Mouse (Mus musculus) spleen, adult 2 months (tissue): ENCODE measurements around the gene Tmem238l. TPM values are rescaled to one million over a fixed set of nuclear protein-coding genes. Genes with fewer than 3 reads are reported as not detected.

Experiments
- DNase-seq, 2 experiments: peaks; one replicate each; pipeline versions ENCODE4 v3.0.0 to v3.0.0-alpha.2; 2012 to 2021; ENCODE audit warnings: low spot score in 2 of 2, low read depth in 1 of 2
- H3K27ac ChIP-seq: fragments of 200-500 bp; 2 replicates; pipeline ENCODE4 v1.5.1; 2012; ENCODE audit warnings: low read length, inconsistent platforms; ENCODE audit not compliant: insufficient read depth
- H3K27me3 ChIP-seq: fragments of 200-500 bp; 2 replicates; pipeline ENCODE4 v1.6.1; 2012; ENCODE audit warnings: mild to moderate bottlenecking, moderate library complexity, low read length, inconsistent platforms; ENCODE audit not compliant: control insufficient read depth, insufficient read depth
- H3K36me3 ChIP-seq: fragments of 200-500 bp; 2 replicates; pipeline ENCODE4 v1.6.1; 2012; ENCODE audit warnings: mild to moderate bottlenecking, low read length, inconsistent platforms; ENCODE audit not compliant: control insufficient read depth, insufficient read depth
- H3K4me1 ChIP-seq: fragments of 200-500 bp; 2 replicates; pipeline ENCODE4 v1.6.1; 2011; ENCODE audit warnings: inconsistent platforms; ENCODE audit not compliant: control insufficient read depth, insufficient read depth, insufficient read length
- H3K4me3 ChIP-seq: fragments of 200-500 bp; 2 replicates; pipeline ENCODE4 v1.5.1; 2011; ENCODE audit warnings: mild to moderate bottlenecking, inconsistent platforms; ENCODE audit not compliant: insufficient read depth, insufficient read length; ENCODE audit errors: extremely low read depth
- CTCF ChIP-seq: fragments of 200-500 bp; IDR thresholded peaks from 2 replicates; pipeline ENCODE4 v1.5.1; 2011; ENCODE audit warnings: mild to moderate bottlenecking, inconsistent platforms; ENCODE audit not compliant: insufficient read depth, insufficient read length, insufficient replicate concordance; ENCODE audit errors: extremely low read depth
- POLR2A ChIP-seq: fragments of 200-500 bp; IDR thresholded peaks from 2 replicates; pipeline ENCODE4 v1.6.1; 2011; ENCODE audit warnings: low read depth, low read length, inconsistent platforms
- WGBS: fragments of 180-500 bp; shearing (Covaris S2); methylation state at CpG from one replicate; pipeline ENCODE4 v1.1.7; 2018; 5-methylcytosine and 5-hydroxymethylcytosine counted together
- polyA plus RNA-seq: library from polyadenylated mRNA; depleted of rRNA; stranded (reverse); fragments of >200 nt; gene quantifications from 2 replicates; pipeline ENCODE4 v1.2.3, GENCODE M21; 2012

Tmem238l gene
- polyA plus RNA-seq, 1 experiment: not detected

GRCm38 (mm10) chr11:66975606-66976330, 19.3 kb downstream of the Tmem238l start:
- no peaks in the 10 kb centered on the region for H3K36me3 ChIP-seq
- H3K27me3 ChIP-seq: no peaks in the 10 kb centered on the region
- H3K27ac ChIP-seq: no peak overlapping the region
- no peak for DNase-seq
- H3K4me1 ChIP-seq: no peaks in the 10 kb centered on the region
- TF ChIP-seq POLR2A: no peak
- WGBS: 82% methylated on average over 7 of the region's 7 CpGs
- H3K4me3 ChIP-seq: no peak overlapping the region

GRCm38 (mm10) chr11:66981336-66982115, 25.1 kb downstream of the Tmem238l start:
- no peak overlapping the region for H3K27ac ChIP-seq
- 0 out of 2 replicates have a peak, but pooled peaks cover 4% of the 10 kb centered on the region for H3K4me1 ChIP-seq
- TF ChIP-seq POLR2A (no peak), CTCF (no peak)
- H3K27me3 ChIP-seq: no peaks in the 10 kb centered on the region
- no peak overlapping the region for H3K4me3 ChIP-seq
- WGBS: 83% methylated on average over 15 of the region's 15 CpGs
- no peaks in the 10 kb centered on the region for H3K36me3 ChIP-seq
- no peak for DNase-seq

DNA sequence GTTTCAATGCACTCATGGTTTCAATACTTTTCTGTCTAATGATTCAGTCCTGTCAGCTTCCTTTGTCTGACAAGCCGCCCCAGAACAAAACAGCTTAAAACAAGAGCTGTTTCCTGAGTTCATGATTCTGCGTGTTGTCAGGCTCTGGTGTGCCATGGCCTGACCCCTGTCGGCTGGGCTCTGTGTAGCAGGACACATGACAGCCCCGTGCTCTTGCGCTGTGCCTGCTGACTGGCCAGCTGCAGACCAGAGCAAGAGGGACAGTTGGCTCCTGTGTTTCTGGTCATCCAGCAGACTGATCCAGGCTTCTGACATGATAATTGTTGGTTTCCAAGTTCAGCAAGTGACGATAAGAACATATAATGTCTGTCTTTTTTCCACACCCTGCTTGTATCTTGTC, 26.4 kb downstream of the Tmem238l start:
- Histone ChIP-seq H3K27me3 (no peaks in the 10 kb centered on the region), H3K36me3 (no peaks in the 10 kb centered on the region), H3K4me1 (0 out of 2 replicates have a peak, but pooled peaks cover 4% of the 10 kb centered on the region), H3K4me3 (no peak overlapping the region), H3K27ac (no peak overlapping the region)
- peak in 1 of 2 experiments; percentile 40 for DNase-seq
- 26% methylated on average over 6 of the region's 6 CpGs for WGBS
- TF ChIP-seq CTCF (peak; percentile 46; the same call in 1 of the 2 replicates), POLR2A (no peak)

- 71% methylated on average over 11 of the region's 11 CpGs for WGBS
- DNase-seq: no peak
- Histone ChIP-seq H3K4me1 (0 out of 2 replicates have a peak, but pooled peaks cover 4% of the 10 kb centered on the region), H3K36me3 (no peaks in the 10 kb centered on the region), H3K4me3 (no peak overlapping the region), H3K27me3 (no peaks in the 10 kb centered on the region), H3K27ac (no peak overlapping the region)
- TF ChIP-seq POLR2A (no peak), CTCF (no peak)
Measured at GRCm38 (mm10) chr11:66983422-66984164, 27.2 kb downstream of the Tmem238l start.

GRCm38 (mm10) chr11:66984165-66985135, 28.0 kb downstream of the Tmem238l start:
- Histone ChIP-seq H3K4me1 (0 out of 2 replicates have a peak, but pooled peaks cover 4% of the 10 kb centered on the region), H3K27me3 (no peaks in the 10 kb centered on the region), H3K36me3 (no peaks in the 10 kb centered on the region), H3K4me3 (peak overlapping the region; percentile 53), H3K27ac (no peak overlapping the region)
- peak; percentile 74; the same call in 1 of the 2 replicates for TF ChIP-seq CTCF
- TF ChIP-seq POLR2A: no peak
- 10% methylated on average over 28 of the region's 28 CpGs for WGBS
- DNase-seq: peak; percentile 32 to 68
